Mouse (Mus musculus) neutrophil, adult 59 days (primary cell): ENCODE measurements around the gene Fbxl22. TPM values are rescaled to one million over a fixed set of nuclear protein-coding genes. Genes with fewer than 3 reads are reported as not detected.

Source experiments
- total RNA-seq, 2 experiments: library from RNA; stranded (reverse); gene quantifications; 1 replicate in 1 of 2; 2 replicates in 1 of 2; pipeline ENCODE4 v1.2.4; 2023

Fbxl22 gene
- 1 to 10 TPM; 2.0 to 2.5 TPM for total RNA-seq

GRCm38 (mm10) chr9:66514256-66514770 is at the start of gene Fbxl22:
Fbxl22 (minus strand) TSS chr9:66514593.

Other genes with a start within 250 kb of the Fbxl22 start
- gene Herc1, start 164.1 kb downstream of the Fbxl22 start, total RNA-seq, result 10 to 100 TPM; 73.3 to 82.9 TPM
- 100 to 1,000 TPM in 1 of 2 experiments, 10 to 100 TPM in 1; 93.2 to 101 TPM for gene Usp3, start 78.5 kb upstream of the Fbxl22 start, total RNA-seq
- under 1 TPM in 1 of 2 experiments, not detected in 1; 0.29 TPM for gene Car12, start 199.1 kb upstream of the Fbxl22 start, total RNA-seq